Mouse (Mus musculus): ENCODE results near the gene Misp. TPM values are rescaled to one million over a fixed set of nuclear protein-coding genes. Genes with fewer than 3 reads are reported as not detected.

The Misp gene
- polyA plus RNA-seq, 1 experiment from 2014 or later, result 0.28 TPM

DNA sequence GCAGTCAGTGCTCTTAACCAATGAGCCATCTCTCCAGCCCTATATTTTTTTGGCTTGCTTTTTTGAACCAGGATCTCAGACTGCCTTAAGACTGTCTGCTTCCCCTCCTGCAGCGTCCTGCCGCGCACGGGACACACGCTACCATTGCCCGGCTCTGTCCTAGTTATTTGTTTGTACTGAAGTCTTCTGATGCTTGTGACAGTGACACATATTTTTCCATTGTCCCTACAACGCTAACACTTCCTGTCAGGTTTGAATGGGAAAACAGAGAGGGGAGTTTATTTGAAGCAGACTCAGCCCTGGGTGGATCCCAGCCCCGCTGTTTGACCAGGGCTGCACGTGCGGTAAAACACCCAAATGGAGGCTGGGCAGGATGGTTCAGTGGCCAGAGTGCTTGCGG lies 12.1 kb upstream of the Misp start:
- Histone ChIP-seq H3K27me3 (no peaks in the 10 kb centered on the region), H3K36me3 (peaks cover 58% of the 10 kb centered on the region), H3K4me2 (no peak overlapping the region), H3K4me3 (replicated peaks) (no peak overlapping the region), H3K9ac (replicated peaks) (no peak overlapping the region), H3K9me3 (no peaks in the 10 kb centered on the region), H3K27ac (0 out of 2 replicates have a peak overlapping the region, but pooled peaks have one; percentile 45), H3K4me1 (replicated peaks) (peaks cover 24% of the 10 kb centered on the region)
- 92% methylated on average over 11 of the region's 11 CpGs for WGBS
- no peak for ATAC-seq (ENCODE audit: insufficient number of reproducible peaks, insufficient read depth, low FRiP score, low TSS enrichment, low read depth)

DNA sequence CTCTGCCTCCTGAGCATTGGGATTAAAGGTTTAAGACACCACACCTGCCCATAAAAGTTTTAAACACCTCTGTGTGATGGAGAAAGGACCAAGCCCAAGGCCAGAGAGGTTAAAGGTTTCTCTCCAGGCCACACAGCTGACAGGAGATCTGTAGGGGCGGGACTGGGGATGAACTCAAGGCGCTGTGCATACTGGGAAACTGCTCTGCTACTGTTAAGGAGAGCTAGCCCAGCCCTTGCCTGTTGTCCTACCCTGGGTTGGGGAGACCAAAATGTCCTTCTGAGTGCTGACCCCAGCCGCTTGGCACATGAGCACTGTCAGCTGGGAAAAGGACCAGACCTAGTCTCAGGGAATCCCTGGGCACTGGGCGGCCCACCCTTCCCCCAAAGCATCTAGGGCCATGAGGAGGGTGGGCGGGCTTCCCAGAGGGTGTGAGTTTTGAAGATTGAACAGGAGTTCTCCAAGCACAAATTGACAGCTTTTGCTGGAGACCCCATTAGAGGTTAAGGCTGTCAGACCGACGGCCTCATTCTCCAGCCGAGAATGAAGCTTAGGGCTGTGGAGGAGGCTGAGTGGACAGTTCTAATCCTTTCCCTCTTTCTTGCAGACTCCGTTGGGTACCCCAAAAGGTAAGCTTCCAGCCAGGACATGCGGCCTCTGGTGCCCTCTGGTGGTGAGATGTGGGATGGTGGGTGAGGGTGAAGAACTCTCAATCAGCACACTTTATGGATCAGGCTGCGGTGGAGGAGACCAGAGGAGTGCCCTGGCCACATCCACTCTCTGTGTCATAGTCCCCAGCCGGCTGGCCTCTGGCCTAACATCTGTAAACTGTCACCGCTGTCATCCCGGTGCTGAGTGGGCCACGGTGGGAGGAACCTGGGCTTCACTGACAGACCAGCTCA lies 8.8 kb upstream of the Misp start:
- Histone ChIP-seq H3K4me2 (no peak overlapping the region), H3K4me3 (replicated peaks) (no peak overlapping the region), H3K27ac (no peak overlapping the region), H3K27me3 (no peaks in the 10 kb centered on the region), H3K36me3 (peaks cover 85% of the 10 kb centered on the region), H3K4me1 (replicated peaks) (peaks cover 4% of the 10 kb centered on the region; the same call in 1 of the 2 replicates), H3K9ac (replicated peaks) (no peak overlapping the region), H3K9me3 (no peaks in the 10 kb centered on the region)
- ATAC-seq (ENCODE audit: insufficient number of reproducible peaks, insufficient read depth, low FRiP score, low TSS enrichment, low read depth), result no peak; the same call in 1 of the 2 replicates
- WGBS, result 29% methylated on average over 15 of the region's 15 CpGs

DNA sequence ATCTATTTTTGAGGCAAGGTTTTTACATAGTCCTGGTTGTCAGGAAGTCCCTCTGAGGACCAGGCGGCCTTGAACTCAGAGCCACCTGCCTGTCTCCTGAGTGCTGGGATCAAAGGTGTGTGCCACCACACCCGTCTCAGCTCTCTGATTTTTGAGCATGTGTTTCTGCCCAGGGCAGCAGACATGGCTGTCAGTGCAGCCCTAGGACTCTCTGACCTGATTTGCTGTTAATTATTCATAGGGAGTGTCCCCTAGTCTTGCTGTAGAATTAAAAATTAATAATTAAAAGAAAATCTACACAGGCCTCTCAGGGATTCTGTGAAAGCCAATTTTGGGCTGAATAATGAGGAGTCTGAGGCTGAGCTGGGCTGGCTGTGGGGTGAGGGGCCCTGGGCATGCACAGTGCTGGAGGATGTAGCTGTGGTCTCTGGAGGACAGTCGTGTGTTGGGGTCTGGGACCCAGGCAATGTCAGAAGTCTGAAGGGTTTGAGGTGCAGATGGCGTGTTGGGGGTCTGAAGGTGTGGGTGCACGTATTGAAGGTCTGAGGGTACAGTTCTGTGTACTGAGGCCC lies 6.4 kb upstream of the Misp start:
- no peak overlapping the region for H3K27ac ChIP-seq
- no peak overlapping the region for H3K4me2 ChIP-seq
- ATAC-seq (ENCODE audit: insufficient number of reproducible peaks, insufficient read depth, low FRiP score, low TSS enrichment, low read depth), result no peak
- H3K4me3 ChIP-seq (replicated peaks), result no peak overlapping the region
- WGBS, result 84% methylated on average over 5 of the region's 5 CpGs
- H3K9me3 ChIP-seq, result no peaks in the 10 kb centered on the region
- H3K4me1 ChIP-seq (replicated peaks), result no peaks in the 10 kb centered on the region
- peaks cover 84% of the 10 kb centered on the region for H3K36me3 ChIP-seq
- no peaks in the 10 kb centered on the region for H3K27me3 ChIP-seq
- H3K9ac ChIP-seq (replicated peaks), result no peak overlapping the region

DNA sequence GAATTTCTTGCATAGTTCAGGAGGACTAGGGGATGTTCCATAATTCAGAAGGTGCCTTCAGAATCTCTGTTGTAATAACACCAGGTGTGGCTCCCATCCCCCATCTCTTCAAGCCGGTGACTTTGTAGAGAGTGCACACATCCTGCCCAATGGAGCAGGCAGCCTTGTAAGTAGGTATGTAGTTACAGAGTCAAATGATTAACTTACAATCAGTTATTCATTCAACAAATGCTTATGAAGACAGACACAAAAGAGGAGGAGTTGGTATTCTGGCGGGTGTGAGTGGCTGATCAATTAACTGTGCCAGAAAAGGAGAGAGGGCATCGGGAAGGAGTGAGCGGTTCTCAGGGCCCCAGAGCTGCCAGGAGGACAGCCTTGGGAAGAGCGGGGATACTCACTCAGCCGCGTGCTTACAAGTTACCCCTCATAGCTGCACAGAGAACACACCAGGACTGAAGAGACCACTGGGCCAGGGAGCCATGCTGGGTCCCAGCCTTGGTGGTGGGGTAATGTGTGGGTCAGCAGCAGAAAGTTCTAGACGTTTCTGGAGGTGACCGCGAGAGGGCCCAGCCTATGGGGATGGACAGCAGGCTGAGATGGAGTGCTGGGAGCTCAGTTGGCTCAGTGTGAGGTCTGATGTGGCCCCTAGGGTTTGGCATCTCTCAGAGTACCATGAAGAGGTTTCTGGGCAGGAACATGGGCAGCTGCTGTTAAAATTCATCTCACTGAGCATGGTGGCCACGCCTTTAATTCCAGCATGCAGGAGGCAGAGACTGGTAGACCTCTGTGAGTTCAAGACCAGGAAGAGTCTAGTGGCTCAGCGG lies 4.9 kb upstream of the Misp start:
- Histone ChIP-seq H3K9me3 (no peaks in the 10 kb centered on the region), H3K36me3 (peaks cover 83% of the 10 kb centered on the region), H3K4me1 (replicated peaks) (peaks cover 5% of the 10 kb centered on the region; the same call in 1 of the 2 replicates), H3K27me3 (no peaks in the 10 kb centered on the region), H3K4me3 (replicated peaks) (no peak overlapping the region), H3K9ac (replicated peaks) (no peak overlapping the region), H3K4me2 (no peak overlapping the region), H3K27ac (no peak overlapping the region)
- 88% methylated on average over 12 of the region's 12 CpGs for WGBS
- no peak for ATAC-seq (ENCODE audit: insufficient number of reproducible peaks, insufficient read depth, low FRiP score, low TSS enrichment, low read depth)

DNA sequence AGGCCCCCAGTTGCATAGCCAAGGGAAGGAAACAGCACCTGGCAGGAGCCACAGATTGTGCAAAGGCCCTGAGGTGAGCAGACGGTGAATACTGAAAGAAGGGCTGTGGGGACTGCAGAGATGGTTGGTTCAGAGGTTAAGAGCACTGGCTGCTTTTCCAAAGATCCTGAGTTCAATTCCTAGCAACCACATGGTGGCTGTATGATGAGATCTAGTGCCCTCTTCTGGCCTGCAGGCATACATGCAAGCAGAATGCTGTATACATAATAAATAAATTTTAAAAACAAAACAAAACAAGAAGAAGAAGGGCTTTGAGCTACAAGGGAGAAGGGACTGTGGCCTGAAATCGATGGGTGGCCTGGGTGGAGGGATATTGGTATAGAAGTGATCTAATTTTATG lies 3.7 kb upstream of the Misp start:
- Histone ChIP-seq H3K4me2 (no peak overlapping the region), H3K36me3 (peaks cover 73% of the 10 kb centered on the region), H3K27me3 (no peaks in the 10 kb centered on the region), H3K4me1 (replicated peaks) (peaks cover 10% of the 10 kb centered on the region), H3K27ac (no peak overlapping the region), H3K9ac (replicated peaks) (no peak overlapping the region), H3K9me3 (no peaks in the 10 kb centered on the region), H3K4me3 (replicated peaks) (no peak overlapping the region)
- ATAC-seq (ENCODE audit: insufficient number of reproducible peaks, insufficient read depth, low FRiP score, low TSS enrichment, low read depth), result no peak
- 71% methylated on average over 2 of the region's 2 CpGs for WGBS

DNA sequence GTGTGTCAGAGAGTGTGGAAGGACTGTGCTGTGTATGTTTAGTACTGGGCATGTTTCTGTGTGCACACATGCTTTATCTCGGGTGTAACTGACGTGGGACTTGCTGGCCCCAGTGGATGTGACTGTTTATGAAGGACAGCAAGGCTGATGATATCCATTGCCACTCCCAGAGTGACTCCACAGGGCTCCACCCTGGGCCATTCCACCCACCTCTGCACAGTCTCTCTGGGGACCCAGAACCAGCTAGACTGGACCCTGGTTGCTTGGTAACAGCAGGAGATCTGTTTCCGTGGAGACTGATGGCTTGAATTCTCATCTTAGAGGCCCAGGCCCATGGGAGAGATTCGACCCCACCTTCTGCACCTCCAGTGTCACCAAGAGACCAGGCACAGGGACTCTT lies 2.6 kb upstream of the Misp start:
- Histone ChIP-seq H3K4me1 (replicated peaks) (peaks cover 21% of the 10 kb centered on the region), H3K36me3 (peaks cover 68% of the 10 kb centered on the region), H3K27ac (no peak overlapping the region), H3K9me3 (no peaks in the 10 kb centered on the region), H3K27me3 (no peaks in the 10 kb centered on the region), H3K4me3 (replicated peaks) (no peak overlapping the region), H3K4me2 (no peak overlapping the region), H3K9ac (replicated peaks) (no peak overlapping the region)
- ATAC-seq (ENCODE audit: insufficient number of reproducible peaks, insufficient read depth, low FRiP score, low TSS enrichment, low read depth), result no peak
- 73% methylated on average over 4 of the region's 4 CpGs for WGBS

DNA sequence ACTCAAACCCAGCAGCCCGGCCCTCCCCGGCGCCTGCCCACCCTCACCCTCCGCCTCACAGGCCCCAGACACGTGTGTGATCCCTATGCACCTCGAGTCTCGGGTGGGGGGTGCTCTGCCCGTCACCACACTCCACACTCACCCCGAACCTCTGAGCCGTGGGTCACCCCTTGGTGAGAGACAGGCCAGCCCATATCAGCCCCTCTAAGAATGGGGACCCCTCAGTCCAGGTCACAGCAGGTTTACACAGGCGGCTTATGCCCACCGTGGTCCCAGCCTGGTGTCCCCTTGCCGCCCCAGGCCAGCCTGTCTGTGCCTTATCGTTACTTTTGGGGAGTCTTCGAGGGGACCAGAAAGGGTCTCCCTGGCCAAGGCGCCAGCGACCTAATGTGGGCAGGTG lies 1.2 kb upstream of the Misp start:
- no peak overlapping the region for H3K4me2 ChIP-seq
- H3K4me1 ChIP-seq (replicated peaks), result peaks cover 21% of the 10 kb centered on the region
- no peak for ATAC-seq (ENCODE audit: insufficient number of reproducible peaks, insufficient read depth, low FRiP score, low TSS enrichment, low read depth)
- H3K27me3 ChIP-seq, result no peaks in the 10 kb centered on the region
- WGBS, result 94% methylated on average over 17 of the region's 17 CpGs
- H3K9me3 ChIP-seq, result no peaks in the 10 kb centered on the region
- H3K36me3 ChIP-seq, result peaks cover 58% of the 10 kb centered on the region
- H3K27ac ChIP-seq, result no peak overlapping the region
- H3K4me3 ChIP-seq (replicated peaks), result no peak overlapping the region
- no peak overlapping the region for H3K9ac ChIP-seq (replicated peaks)

DNA sequence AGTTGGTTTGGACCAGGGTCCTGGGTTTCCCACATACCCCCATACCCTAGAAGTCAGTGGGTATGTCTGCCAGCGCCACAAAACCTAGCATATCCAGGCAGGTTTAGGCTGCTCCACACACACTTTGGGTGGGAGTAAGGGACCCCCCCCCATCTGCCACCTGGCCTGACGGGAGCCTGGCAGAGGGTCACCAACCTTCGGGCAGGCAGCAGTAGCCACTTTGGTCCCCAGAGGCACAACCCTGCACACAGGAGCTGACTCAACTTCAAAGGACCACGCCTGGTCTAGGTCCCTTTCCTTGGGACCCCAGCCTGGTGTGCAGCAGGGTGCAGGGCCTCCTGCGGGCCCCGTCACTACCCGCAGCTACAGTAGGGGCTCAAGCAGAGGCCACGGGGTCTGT lies 512 bp upstream of the Misp start:
- WGBS, result 81% methylated on average over 8 of the region's 8 CpGs
- H3K4me2 ChIP-seq, result no peak overlapping the region
- peaks cover 21% of the 10 kb centered on the region for H3K4me1 ChIP-seq (replicated peaks)
- H3K36me3 ChIP-seq, result peaks cover 52% of the 10 kb centered on the region
- H3K9me3 ChIP-seq, result no peaks in the 10 kb centered on the region
- no peaks in the 10 kb centered on the region for H3K27me3 ChIP-seq
- H3K27ac ChIP-seq, result peak overlapping the region; percentile 45; the same call in 1 of the 2 replicates
- no peak overlapping the region for H3K9ac ChIP-seq (replicated peaks)
- ATAC-seq (ENCODE audit: insufficient number of reproducible peaks, insufficient read depth, low FRiP score, low TSS enrichment, low read depth), result no peak
- H3K4me3 ChIP-seq (replicated peaks), result no peak overlapping the region

DNA sequence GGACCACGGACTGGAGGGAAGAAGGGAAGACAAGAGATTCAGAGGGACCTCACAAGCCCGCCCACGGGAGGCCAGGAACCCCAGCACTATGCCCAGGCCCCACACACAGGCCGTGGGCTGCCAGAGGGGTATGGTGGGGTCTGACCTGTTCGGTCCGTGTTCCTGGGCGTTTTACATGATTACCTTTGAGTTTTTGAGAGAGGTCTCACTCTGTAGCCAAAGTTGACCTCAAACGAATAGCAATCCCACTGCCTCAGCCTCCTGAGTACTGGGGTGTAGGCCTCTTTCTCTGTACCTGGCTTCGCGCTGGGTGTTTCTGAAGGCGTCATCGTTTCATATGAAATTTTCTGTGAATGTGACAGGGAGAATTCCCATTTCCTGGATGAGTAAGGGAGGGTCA lies 942 bp downstream of the Misp start:
- Histone ChIP-seq H3K4me1 (replicated peaks) (peaks cover 21% of the 10 kb centered on the region), H3K27me3 (no peaks in the 10 kb centered on the region), H3K9me3 (no peaks in the 10 kb centered on the region), H3K36me3 (peaks cover 39% of the 10 kb centered on the region), H3K9ac (replicated peaks) (peak overlapping the region; percentile 37; the same call in 1 of the 2 replicates), H3K27ac (no peak overlapping the region), H3K4me3 (replicated peaks) (no peak overlapping the region), H3K4me2 (no peak overlapping the region)
- WGBS, result 88% methylated on average over 12 of the region's 12 CpGs
- ATAC-seq (ENCODE audit: insufficient number of reproducible peaks, insufficient read depth, low FRiP score, low TSS enrichment, low read depth), result no peak

DNA sequence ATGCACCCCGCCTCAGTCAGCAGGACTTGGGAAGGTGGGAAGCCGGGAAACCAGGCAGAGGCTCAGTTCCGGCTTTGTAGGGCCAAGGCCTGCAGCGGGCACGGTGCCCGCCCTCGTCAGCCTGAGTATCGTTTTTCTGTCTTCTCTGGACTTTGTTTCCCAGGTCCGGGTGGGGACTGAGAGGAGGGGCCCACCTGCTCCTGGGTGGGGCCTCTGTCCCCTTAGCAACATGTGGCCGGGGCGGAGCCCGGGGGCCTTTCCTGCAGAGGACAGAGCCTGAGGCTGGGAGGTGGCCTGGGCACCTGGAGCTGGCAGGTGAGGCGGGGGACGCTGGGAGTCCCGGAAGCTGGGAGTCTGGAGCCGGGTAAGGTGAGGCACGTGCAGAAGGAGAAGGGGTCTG lies 1.6 kb downstream of the Misp start:
- peak overlapping the region; percentile 33 for H3K4me2 ChIP-seq
- 23% methylated on average over 17 of the region's 17 CpGs for WGBS
- H3K36me3 ChIP-seq, result peaks cover 32% of the 10 kb centered on the region
- H3K27me3 ChIP-seq, result no peaks in the 10 kb centered on the region
- H3K9me3 ChIP-seq, result no peaks in the 10 kb centered on the region
- H3K4me3 ChIP-seq (replicated peaks), result no peak overlapping the region
- H3K4me1 ChIP-seq (replicated peaks), result peaks cover 21% of the 10 kb centered on the region
- peak overlapping the region; percentile 41; the same call in 1 of the 2 replicates for H3K27ac ChIP-seq
- peak overlapping the region; percentile 37 for H3K9ac ChIP-seq (replicated peaks)
- no peak for ATAC-seq (ENCODE audit: insufficient number of reproducible peaks, insufficient read depth, low FRiP score, low TSS enrichment, low read depth)

DNA sequence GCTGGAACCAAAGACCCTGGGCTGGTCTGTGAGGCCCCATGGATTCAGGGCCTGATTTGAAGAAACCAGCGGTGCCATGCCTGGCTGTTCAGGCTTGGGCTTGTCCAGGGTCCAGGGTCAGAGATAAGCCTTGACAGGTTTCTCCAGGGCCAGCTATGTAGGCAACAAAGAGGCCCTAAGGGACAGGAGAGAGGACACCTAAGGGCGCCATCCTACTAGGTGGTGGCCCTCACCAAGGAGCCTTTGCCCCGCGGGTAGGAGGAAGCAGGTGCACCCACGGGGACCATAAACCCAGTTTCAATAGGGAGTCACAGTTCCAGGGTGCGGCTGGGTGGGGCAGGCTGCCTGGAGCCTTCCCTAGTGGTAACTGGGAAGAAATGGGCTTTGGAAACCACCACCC lies 2.2 kb downstream of the Misp start:
- Histone ChIP-seq H3K27me3 (no peaks in the 10 kb centered on the region), H3K9me3 (no peaks in the 10 kb centered on the region), H3K4me1 (replicated peaks) (peaks cover 21% of the 10 kb centered on the region), H3K27ac (no peak overlapping the region), H3K4me2 (peak overlapping the region; percentile 33; the same call in 1 of the 2 replicates), H3K36me3 (peaks cover 28% of the 10 kb centered on the region), H3K9ac (replicated peaks) (no peak overlapping the region), H3K4me3 (replicated peaks) (no peak overlapping the region)
- ATAC-seq (ENCODE audit: insufficient number of reproducible peaks, insufficient read depth, low FRiP score, low TSS enrichment, low read depth), result no peak
- WGBS, result 65% methylated on average over 6 of the region's 6 CpGs

All from limb, embryonic 12.5 days (tissue).